Mouse (Mus musculus): Measurements from ENCODE around the gene Nr4a1.

Nr4a1 gene

DNA sequence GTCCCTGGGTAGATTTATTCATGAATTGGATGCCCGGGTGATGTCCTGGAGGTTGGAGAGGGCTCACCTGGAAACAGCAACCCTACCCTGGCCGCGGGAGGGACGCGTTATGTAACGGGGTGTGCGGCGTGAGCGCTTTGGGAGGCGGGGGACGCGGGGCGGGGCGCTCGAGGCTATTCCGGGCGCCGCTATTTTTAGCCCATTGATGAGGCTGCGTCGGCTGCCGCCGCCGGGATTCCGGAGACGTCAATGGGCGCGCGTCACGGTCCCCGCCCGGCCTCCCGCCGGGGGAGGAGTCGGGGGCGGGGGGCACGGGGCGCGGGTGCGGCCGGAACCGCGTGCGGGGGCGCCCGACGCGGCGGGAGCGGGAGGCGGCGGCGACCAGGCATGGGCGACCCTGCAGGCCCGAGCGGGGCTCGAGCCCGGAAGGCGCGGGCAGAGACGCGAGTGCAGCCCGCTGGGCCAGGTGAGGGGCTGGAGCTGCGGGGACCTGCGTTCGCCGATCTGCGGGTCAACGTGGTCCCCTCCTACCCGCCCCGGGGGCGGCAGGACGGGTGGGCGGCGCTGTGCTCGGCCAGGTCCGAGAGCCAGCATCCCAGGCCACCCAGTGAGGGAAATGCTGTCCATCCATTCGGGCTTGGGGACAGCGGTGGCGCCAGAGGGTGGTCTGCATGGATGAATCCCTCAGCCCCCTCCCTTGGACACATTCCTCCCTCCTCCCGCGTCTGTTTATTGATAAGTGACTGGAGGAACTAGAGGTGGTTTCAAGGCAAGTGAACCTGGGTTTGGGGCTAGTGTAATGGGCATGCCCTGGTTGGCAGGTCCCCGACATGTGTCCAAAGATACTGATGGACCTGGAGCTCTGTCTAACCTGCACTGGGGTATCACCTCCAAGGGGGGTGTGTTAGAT, at the start of gene Nr4a1:
Nr4a1 (plus strand) TSS at position 384 of the 910 bp plus-strand sequence.
- peak; percentile 78 to 81 for DNase-seq

DNA sequence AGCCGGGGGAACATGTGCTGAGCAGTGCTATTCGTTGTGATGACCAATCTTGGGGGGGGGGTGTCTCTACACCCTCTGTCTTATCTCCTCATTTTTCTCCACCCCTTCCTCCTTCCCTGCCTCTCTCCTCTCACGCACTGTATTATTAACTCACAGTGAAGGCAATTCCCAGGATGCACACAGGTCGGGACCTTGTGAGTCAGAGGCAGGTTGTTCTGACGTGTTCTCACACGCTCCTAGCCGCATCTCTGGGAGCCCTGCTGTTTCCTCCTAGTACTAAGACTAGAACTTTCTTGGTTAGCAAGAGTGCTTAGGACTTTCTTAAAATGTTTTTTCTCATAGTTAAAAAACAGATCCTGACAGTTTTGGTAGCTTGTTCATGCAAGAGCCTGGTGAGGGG, 49.3 kb upstream of the Nr4a1 start:
- DNase-seq: no peak

DNA sequence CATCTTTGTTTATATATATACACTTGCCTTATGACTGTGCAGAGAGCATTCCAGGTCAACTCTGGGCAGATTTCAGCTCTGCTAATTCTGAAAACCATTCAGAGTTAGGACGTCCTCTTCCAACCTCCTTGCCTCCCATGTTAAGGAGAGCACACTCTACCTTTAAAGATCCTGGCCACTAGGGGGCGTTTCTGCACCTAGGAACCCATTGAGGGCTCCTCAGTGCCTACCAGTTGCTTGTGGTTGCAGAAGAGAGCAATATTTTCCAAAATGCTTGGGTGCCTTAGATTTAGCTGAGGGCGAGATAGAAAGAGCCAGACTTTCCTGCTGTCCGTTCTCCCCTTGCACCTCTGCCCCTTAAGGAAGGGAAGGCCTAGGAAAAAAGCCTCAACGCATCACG, 43.8 kb upstream of the Nr4a1 start:
- DNase-seq: peak; percentile 81 to 89

DNA sequence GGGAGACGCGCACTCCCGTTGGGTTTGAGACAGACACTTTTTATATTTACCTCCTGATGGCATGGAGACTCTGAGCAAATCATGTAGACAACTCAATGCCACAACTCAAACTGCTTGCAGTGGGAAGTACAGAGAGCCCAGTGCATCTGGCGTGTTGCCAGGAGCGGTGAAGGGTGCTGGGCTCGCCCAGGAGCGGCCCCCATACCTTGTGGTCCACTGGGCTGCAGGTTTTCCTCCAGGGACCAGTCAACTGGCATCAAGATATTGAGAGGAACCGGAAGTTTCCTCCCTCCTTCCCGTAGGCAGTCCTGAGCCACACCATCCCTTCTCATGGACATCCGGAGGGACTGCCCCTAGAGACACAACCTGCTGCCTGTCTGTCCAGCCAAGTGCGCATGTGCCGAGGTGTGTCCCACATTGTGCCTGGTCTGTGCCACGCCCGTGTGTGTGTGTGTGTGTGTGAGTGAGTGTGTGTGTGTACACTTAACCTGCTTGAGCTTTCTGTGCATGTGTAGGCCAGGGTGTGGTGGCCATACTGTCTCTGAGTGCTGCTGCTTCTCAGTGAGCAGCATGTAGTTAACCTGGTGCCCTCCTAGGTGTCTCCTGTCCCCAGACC, 43.0 kb upstream of the Nr4a1 start:
- DNase-seq: no peak

DNA sequence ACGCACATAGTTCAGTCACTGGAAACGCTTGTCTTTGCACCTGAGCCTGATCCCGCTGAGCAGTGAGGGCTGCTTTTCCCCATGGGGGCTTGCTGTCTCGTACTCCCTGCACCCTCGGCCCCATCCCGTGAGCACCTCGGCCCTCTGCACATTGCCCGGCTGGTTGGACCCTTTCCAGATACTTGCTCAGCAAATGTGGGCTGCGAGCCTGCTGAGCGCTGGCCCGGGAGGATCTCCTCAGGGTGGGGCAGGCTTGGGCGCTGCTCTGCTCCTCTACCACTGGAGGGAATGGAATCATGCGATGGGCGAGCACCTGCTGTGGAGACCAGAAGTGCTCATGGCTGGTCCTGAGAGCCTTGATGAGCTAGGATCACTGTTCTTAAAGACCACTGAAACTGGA, 41.6 kb upstream of the Nr4a1 start:
- no peak for DNase-seq

DNA sequence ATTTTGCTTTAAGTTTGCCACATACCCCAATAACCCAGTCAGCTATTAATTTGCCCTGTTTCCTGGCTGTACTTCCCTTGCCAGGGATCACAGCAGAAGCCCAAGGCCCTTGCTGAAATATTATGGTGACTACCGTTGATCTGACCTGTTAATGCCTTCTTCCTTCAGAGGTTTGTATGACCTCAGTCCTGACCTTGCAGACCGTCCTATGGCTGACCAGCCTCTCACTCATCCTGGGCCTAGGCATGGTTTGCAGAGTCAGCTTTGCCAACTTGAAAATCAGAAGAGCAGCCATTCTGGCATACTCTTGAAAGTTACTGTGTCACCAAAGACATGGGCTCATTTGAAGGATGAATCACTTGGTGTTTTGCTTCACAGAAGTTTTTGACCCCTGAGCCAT, 38.9 kb upstream of the Nr4a1 start:
- no peak for DNase-seq

DNA sequence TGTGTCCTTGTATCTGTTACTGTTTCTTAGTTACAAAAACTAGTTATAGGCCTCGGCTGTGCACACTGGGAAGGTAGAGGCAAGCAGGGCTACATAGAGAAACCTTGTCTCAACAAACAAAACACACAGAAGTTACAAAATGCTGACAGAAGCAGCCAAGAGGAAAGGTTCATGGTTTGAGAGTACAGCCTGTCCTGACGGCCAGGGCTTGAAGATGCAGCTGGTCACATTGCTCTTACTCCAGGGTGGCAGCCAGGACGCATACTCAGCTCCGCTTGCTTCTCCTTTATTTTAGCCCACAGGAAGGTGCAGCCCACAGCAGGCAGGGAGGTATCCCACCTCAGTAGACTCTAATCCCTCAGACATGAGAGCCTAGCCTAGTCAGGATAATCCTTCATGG, 38.0 kb upstream of the Nr4a1 start:
- DNase-seq: no peak

DNA sequence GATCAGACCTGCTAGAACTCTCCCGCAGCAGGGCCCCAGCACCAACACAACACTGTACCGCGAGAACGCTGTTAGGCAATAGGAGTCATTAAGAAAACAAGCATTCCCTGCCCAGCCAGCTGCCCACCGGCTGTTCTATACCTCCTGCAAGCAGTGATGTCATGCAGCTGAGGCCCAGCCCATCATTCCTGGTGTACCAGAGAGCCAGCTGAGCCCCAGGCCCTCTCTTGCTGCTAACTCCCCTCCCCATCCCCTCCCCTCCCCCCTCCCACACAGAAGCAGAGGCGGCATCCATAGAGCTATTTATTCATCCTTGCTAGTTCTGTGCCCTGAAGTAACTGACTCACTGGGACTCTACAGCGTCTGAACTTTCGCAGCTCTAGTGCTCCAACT, 33.2 kb upstream of the Nr4a1 start:
- DNase-seq: no peak

DNA sequence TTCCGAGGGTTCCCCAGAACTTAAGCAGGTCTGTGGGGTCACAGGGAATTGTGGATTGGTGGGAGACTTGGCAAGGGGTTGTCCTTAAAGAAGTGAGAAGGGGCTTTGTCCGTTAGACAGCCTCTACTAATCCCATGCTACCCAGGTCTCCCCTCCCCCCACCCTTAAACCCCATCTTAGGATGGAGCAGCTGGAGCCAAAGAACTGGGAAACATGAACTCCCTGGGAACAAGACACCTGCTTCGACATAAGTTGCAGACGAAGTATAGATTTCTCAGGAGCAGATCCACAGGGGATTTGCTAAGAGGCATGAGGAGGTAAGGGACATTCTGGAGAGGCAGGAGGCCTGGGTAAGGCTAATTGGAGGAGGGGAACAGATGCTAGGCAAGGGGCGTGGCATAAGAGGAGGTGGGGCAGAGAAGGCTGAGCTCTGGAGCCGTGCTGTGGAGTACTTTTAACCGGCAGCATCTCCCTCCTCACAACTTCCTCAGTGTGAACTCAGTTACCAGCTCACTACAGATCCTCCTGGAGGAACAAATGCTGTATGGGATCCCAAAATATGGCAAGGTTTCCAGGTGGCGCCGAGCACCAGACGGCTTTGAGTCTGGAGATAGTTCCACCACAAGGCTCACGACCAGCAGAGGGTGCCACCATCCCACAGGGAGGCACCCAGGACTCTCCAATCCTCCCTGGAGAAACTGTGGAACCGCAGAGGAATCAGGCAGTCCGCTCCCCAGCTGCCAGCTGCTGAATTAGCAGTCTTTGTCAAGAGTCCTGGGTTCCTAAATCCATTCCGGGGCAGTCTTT, 32.6 kb upstream of the Nr4a1 start:
- DNase-seq: peak; percentile 93 to 95

DNA sequence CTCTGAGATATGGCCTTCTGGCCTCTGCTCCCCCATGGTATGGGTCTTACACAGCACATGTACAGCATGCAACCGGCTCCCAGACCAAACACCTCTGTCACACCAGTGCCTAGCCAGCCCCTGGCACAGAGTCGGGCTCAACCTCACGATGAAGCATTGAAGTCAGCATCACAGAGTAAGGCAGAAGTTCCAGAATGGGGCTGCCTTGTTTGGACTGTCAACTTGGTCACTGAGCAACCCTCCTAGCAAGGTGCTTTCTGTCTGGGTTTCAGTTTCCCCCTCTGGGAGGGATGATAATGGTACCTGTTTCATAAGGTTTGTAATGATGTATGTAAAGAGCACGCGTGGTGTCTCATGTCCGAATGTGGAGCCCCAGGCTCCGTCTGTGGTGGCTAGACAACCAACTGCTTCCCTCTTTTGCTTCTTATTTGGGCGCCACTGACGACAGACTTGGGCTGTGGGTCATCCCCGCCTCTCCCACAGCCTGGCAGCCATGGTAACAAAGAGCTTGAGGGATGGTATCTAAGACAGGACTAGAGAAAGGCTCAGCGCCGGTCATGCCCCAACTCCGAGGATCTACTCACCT, 31.1 kb upstream of the Nr4a1 start:
- DNase-seq: no peak

DNA sequence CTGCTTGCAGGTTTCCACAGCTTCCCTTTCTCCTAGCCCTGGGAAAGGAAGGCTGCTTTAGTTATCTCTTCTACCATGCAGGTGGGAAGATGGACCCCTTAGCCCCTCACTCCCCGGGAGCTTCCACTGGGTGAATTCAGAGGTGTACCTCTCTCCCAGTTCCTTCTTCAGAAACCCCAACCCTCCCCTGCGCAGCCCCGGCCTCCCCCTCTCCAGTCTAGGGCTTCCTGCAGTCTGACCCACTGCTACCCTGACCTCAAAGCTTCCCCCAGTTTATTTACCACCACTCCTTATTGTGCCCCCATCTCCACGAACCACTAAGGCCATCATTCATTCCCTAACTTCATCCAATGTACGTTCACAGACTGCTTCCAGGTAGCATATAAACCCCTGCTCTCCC, 30.5 kb upstream of the Nr4a1 start:
- no peak for DNase-seq

DNA sequence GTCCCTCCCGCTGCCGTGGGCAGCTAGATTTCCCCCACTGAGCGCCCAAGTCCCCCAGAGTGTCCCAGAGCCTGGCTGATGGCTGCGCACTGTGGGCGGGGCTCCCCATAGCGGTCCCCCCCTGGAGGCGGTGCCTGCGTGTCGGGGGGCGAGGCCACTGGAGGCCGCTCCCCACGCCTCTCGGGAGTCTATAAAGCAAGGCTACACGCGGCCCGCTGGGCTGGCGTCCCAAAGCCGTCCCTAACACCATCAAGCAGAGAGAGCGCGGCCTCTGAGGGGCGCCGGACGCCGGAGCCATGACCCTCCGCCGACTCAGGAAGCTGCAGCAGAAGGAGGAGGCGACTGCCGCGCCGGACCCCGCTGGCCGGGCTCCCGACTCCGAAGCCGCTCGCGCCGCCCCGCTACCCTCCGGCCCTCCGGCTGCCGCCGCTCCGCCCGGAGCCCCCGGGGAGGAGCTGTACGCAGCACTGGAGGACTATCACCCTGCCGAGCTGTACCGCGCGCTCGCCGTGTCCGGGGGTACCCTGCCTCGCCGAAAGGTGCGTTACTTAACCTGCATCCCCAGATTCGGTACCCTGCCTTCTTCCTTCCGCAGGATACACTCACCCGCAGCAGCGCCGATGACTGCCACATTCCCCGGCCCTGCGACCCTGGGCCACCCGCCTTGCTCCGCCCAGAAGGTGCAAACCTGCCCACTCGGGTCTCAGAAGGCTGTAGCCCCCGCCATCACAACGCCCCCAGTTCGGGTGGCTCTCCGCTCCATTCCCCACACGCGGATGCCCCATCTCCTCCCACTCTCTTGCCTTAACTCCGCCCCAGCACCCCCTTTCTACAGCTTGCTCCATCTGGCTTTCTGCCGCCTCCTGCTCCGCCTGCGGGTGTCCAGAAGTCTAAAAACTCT, 29.8 kb upstream of the Nr4a1 start, which contains the start of gene Grasp:
Grasp (plus strand) TSS at position 183 of the 901 bp plus-strand sequence.
- DNase-seq: peak; percentile 78 to 87

DNA sequence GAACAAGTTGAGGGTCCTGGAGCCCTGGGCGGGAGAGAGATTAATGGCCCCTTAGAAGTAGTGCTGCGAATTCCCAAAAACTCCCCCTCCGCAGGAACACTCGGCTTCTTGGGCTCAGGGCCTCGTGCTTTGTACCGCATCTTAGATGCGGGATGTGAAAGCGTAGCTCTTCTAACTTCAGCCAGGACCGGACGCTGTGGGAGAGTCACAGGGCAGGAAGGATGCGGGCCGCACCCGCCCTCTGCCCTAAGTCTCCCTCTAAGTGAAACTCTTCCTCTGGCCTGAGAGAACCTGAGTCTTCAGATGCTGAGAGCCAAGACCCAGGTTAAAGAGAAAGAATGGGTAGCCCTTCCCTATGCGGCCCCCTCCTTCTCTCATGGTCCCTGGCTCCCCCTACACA, 29.1 kb upstream of the Nr4a1 start:
- DNase-seq: no peak

DNA sequence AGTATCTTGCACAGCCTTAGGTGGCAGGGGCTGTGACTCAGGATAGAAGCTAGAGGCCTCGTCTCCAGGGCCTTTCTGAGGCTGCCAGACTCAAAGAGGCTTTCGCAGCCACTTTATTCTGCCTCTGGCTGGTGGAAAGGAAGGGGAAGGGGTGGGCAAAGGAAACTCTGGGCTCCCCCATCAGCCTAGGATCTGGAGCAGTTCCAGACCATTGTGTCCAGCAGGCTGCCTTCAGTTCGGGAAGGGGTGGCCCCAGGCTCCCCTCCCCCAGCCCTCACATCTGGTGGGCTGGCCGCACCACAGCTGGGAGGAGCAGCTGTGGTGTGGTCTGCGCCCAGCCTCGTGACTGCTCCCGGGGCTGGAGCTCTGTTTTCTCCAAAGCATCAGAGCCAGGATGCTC, 26.1 kb upstream of the Nr4a1 start:
- DNase-seq: peak in 1 of 2 experiments; percentile 21

DNA sequence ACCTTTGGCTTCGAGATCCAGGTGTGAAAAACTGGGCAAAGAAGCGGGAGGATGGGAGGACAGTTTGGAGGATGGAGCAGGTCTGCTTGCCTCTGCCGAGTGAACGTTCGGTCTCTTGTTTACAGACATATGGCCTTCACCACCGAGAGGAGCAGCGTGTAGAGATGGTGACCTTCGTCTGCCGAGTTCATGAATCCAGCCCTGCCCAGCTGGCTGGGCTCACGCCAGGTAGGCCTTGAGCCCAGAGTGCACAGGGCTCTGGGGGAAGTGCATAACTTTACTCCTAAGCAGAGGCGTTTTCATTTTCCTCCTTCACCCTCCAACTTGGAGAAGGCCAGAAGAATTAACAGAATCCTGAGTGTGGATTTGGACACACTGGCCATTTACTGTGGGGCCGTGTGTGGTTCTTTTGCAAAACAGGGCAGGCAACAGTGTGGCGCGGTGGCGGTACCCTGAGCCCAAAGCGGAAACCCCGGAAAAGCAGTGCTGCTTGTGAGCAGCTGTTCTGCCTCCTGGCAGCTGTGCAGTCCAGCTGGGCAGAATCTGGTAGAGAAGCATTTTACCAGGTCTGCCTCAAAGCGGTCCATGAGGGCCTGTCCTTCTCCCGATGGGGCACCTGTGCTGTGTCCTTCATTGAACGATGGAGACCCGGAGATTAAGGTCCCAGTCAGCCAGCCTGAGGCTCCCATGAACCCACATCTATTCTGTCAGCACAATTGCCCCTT, 25.0 kb upstream of the Nr4a1 start:
- DNase-seq: no peak

DNA sequence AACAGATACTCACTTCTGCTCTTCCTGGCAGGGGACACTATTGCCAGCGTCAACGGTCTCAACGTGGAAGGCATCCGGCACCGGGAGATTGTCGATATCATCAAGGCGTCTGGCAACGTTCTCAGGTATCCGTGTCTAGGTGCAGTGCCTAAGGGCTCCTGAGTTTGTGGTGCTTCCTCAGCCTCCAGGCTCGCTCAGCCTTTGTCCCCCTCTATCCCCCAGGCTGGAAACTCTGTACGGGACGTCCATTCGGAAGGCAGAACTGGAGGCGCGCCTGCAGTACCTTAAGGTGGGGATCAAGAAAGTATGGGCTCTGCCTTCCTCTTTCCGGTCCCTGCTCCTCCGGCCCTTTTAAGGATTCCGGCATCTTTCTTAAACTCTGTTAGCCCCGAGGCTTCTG, 23.6 kb upstream of the Nr4a1 start:
- no peak for DNase-seq

DNA sequence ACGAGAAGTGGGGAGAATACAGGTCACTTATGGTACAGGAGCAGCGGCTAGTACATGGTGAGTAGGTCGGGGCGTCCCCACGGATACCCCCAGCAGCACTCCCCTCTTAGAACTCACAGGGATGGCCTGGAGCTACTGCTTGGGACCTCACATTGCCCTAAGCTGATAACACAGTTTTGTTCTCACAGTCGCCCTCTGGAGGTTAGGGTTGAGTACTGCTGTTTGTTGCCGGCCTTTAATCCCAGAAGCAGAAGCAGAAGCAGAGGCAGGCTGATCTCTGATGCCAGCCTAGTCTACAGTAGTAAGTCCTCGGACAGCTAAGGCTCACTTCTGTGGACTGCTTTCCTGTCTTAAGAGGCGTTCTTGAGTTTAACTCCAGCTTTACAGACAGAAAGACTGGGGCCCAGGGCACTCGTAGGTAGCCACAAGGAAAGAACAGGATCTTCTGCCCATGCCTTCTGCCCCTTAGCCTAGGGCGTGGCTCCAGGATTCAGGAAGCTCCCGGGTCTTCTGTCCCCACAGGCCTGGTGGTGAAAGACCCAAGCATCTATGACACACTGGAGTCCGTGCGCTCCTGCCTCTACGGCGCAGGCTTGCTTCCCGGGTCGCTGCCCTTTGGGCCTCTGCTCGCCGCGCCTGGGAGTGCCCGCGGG, 22.9 kb upstream of the Nr4a1 start:
- DNase-seq: peak in 1 of 2 experiments; percentile 53

DNA sequence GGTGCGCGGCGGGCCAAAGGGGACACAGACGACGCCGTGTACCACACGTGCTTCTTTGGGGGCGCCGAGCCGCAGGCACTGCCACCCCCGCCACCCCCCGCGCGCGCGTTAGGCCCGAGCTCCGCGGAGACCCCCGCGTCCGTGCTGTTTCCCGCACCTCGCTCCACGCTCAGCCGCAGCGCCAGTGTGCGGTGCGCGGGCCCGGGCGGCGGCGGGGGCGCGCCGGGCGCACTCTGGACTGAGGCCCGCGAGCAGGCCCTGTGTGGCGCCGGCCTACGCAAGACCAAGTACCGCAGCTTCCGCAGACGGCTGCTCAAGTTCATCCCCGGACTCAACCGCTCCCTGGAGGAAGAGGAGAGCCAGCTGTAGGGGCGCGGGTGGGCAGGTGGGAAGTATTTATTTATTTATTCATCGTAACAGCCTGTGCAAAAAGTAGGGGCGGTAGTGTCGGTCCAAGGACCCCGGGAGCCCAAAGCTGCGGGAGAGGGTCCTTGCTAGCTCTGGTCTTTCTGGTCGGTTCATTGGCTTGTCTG, 22.4 kb upstream of the Nr4a1 start:
- no peak for DNase-seq

DNA sequence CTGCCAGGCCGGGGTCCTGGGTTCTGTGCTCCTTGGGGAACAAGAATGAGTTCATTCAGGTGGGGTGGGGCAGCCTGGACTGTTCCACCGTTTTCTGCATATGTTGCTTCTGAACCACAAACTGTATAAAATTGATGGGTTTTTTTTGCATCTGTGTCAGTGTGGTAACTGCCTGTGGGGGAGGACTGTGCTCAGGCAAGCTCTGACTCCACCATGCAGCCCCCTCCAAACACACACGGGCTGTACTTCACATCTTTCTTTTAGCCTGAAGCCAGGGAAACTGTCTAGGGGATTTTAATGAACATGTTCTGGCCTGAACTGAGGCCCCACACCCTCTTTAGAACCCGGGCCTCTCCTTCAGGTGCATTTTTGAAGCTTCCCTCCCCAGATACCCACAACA, 21.5 kb upstream of the Nr4a1 start:
- no peak for DNase-seq

DNA sequence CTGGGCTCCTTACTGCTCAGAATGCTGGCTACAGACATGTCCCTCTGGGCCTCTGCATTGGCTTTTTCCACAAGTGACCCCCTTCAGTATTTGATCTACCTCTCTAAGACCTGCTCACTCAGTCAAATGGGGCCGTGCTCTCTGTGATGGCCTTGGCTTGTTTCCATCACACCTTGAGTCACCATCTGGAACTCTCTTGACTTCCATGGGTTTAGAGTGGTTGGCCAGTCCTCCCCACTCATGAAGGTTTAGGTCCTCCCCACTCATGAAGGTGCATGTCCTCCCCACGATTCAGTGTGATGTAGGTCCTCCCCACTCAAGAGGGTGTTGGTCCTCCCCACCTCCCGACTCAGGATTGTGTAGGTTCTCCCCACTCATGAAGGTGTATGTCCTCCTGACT, 20.9 kb upstream of the Nr4a1 start:
- no peak for DNase-seq

Measured in cerebellum, postnatal 10 days (tissue).